Mouse (Mus musculus): ENCODE data around the gene Gm20379.

The Gm20379 gene

DNA sequence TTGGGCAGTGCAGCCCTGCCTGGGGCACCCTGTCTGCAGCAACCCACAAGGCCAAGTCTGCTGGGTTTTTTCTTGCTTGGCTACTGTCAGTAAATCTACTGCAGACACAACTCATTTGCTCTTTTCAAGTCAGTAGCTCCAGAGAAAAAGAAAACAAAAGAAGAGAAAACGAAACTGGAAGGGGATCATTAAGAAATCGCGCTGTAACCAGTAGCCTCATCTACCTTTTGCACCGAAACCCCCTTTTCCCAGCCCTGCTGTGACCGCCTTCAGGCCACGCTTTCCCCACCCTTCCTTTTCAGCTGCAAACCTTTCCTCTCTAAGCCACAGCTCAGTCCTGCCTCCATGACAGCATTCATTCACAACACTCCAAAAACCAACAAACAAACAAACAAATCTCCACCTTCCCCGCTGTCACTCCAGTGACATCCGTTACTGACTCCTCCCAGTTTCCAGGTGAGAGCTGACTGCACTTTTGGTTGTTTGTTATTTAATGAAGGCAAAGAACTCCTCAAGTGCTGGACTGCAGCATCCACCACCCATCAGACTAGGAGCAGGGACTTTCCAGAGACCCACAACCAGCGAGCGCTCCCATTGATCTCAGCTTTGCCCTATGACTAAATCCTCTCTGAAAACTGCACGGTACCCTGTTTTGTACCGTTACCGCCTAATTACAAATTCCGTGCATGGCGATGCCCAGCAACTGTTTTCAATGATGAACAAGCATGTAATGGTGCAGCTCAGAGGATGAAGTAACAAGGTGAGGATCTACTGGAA, 26.5 kb downstream of the Gm20379 start:
- in situ Hi-C loops (cut with MboI; ENCODE audit: unreplicated experiment in 2 of 2) = loop anchor here (10.0 to 25.0 kb wide), 2 partner anchors 1395 to 1407 kb away; partner anchors contain the start of gene Rps23 (in 1 of the 2)

DNA sequence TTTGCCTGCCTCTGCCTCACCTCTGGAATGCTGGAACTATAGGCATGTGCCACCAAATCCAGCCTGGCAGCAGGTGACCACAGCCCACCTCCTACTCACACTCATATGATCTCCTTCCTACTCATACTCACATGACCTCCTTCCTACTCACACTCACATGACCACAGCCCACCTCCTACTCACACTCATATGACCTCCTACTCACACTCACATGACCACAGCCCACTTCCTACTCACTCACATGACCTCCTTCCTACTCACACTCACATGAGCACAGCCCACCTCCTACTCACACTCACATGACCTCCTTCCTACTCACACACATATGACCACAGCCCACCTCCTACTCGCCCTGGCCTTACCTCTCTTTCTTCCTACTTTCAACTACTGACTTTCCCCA, 31.1 kb downstream of the Gm20379 start:
- in situ Hi-C loops (cut with MboI; ENCODE audit: unreplicated experiment in 2 of 2) = loop anchor here (5.0 to 25.0 kb wide), 3 partner anchors 430 to 1412 kb away; partner anchors contain the start of gene Rps23 (in 1 of the 2)

- in situ Hi-C loops (cut with MboI; ENCODE audit: unreplicated experiment in 2 of 2) = loop anchor here (5.0 to 25.0 kb wide), 3 partner anchors 431 to 1413 kb away; partner anchors contain the start of gene Rps23 (in 1 of the 2)
These were observed 32.1 kb downstream of the Gm20379 start for GRCm38 (mm10) chr13:92337773-92338462.

GRCm38 (mm10) chr13:92339787-92340186, 34.0 kb downstream of the Gm20379 start:
- in situ Hi-C loops (cut with MboI; ENCODE audit: unreplicated experiment in 2 of 2) = loop anchor here (5.0 to 25.0 kb wide), 3 partner anchors 432 to 1415 kb away; partner anchors contain the start of gene Rps23 (in 1 of the 2)

DNA sequence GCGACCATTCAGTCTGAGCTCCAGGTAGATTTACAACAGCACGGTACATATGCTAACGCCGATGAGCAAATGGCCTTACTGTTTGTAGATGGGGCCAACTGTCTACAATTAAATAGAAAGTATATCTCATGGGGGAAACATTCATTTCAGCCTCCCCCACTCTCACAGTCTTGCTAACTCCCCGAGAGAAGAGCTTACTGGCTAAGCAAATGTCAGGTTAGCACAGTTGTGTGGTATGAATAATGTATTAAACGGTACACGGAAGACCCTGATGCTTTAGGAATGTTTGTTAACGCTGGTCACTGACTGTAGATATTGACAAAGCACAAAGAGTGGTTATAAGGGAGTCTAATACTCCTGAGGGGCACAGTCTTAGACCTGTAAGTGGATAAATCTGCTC, 38.3 kb downstream of the Gm20379 start:
- in situ Hi-C loops (cut with MboI; ENCODE audit: unreplicated experiment in 2 of 2) = loop anchor here in 1 of 2 experiments (25.0 kb wide), 1 partner anchor 1407 kb away; no protein-coding TSS in a partner anchor

DNA sequence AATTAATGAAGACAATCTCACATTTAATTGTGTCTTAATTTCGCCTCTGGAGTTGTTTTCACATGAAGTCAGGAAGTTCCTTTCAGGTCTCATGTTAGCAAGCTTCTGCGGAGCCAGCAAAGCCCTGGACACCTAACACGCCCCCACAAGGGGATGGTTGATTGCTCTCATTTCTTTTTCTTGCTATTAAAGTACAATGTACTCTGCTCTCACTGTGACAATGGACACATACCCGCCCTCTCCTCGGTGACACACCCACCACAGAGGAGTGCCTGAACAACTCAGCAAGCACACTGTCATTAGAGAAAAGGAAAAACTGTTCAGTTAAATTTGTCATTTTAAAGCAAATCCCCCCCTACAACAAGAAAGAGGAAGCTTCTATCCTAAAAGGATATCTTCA, 40.6 kb downstream of the Gm20379 start:
- in situ Hi-C loops (cut with MboI; ENCODE audit: unreplicated experiment in 2 of 2) = loop anchor here in 1 of 2 experiments (25.0 kb wide), 1 partner anchor 1409 kb away; no protein-coding TSS in a partner anchor

GRCm38 (mm10) chr13:92351100-92351499, 45.3 kb downstream of the Gm20379 start:
- in situ Hi-C loops (cut with MboI; ENCODE audit: unreplicated experiment in 2 of 2) = loop anchor here in 1 of 2 experiments (10.0 to 25.0 kb wide), 3 partner anchors 546 to 974 kb away; partner anchors contain the start of gene Zcchc9

DNA sequence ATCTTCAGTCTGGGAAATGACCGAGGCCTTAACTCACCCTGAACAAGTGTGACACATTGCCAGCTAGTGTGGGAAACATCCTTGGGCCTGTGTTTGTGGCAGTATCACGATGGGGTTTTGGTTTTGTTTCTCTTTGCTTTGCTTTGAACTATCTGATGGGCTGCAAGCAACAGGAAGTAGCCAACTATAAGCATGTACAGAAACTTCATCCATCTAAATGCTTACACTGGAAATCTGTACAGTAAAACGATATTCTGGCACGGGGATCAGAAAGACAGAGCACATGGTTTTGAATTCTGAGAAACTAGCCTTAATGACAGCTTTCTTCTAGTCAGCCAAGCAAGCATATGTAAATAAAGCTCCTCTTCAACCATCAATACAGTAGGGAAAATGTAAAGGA, 48.2 kb downstream of the Gm20379 start:
- in situ Hi-C loops (cut with MboI; ENCODE audit: unreplicated experiment in 2 of 2) = loop anchor here in 1 of 2 experiments (10.0 to 25.0 kb wide), 3 partner anchors 549 to 971 kb away; partner anchors contain the start of gene Zcchc9

DNA sequence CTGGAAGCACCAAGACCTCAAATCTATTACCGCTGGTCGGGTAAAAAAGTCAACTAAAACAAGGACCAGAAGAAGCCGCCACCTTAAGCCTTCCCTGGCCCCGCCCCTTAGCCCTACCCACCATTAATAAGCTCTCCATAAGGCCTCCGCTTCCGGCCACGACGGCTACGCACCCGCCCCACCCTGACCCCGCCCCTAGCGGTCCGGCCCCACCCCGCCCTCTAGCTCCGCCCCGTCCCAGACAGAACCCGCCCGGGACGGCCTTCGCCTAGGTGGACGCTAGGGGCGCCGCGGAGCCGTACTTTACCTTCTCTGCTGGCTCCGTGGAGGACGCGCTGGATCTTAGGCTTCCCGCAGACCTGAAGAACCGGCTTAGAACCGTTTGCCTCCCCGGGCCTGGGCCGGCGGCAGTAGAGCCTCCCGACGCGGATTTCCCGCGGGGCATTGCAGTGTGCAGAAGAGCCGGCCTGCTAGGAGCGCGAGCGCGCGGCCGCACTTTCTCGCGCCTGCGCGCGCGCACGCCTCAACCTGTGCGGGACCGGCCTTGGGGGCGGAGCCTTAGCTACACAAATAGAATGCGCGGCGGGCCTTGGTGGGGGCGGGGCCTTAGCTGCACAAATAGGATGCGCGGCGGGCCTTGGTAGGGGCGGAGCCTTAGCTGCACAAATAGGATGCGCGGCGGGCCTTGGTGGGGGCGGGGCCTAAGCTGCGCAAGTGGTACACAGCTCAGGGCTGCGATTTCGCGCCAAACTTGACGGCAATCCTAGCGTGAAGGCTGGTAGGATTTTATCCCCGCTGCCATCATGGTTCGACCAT, 48.9 kb downstream of the Gm20379 start, which contains the start of the genes Dhfr and Msh3:
Dhfr (plus strand) TSS at position 271 of the 816 bp plus-strand sequence.
Msh3 (minus strand) TSS at position 548 of the 816 bp plus-strand sequence.
- in situ Hi-C loops (cut with MboI; ENCODE audit: unreplicated experiment in 2 of 2) = loop anchor here (5.0 to 25.0 kb wide), 5 partner anchors 128 to 970 kb away; partner anchors contain the start of genes Fam151b (in 2 of the 2) and Zcchc9 (in 1 of the 2)

GRCm38 (mm10) chr13:92355272-92355643, 49.5 kb downstream of the Gm20379 start:
- in situ Hi-C loops (cut with MboI; ENCODE audit: unreplicated experiment in 2 of 2) = loop anchor here (5.0 to 25.0 kb wide), 5 partner anchors 127 to 970 kb away; partner anchors contain the start of genes Fam151b (in 2 of the 2) and Zcchc9 (in 1 of the 2)

- in situ Hi-C loops (cut with MboI; ENCODE audit: unreplicated experiment in 2 of 2) = loop anchor here (5.0 to 25.0 kb wide), 5 partner anchors 126 to 968 kb away; partner anchors contain the start of genes Fam151b (in 2 of the 2) and Zcchc9 (in 1 of the 2)
These were observed 50.6 kb downstream of the Gm20379 start for GRCm38 (mm10) chr13:92356376-92356775.

Data from v-Abl transformed pro-B cells (cell line).